Mouse (Mus musculus) left cerebral cortex, adult 18-20 months (tissue): ENCODE data around the gene Cdc14a. TPM values are rescaled to one million over a fixed set of nuclear protein-coding genes. Genes with fewer than 3 reads are reported as not detected.

ENCODE experiments used
- DNase-seq, 2 experiments: peaks; one replicate each; pipeline ENCODE4 v3.0.0; 2021 to 2022; ENCODE audit warnings: low spot score in 2 of 2, mixed read lengths in 1 of 2
- total RNA-seq, 2 experiments: library from RNA; stranded (reverse); gene quantifications; 2 replicates each; pipeline ENCODE4 v1.2.3; 2021

Gene Cdc14a
- total RNA-seq, 2 experiments from 2014 or later = 3.4 to 3.6 TPM

- no peak for DNase-seq
Measured at GRCm38 (mm10) chr3:116329976-116330375, 93.9 kb downstream of the Cdc14a start.

GRCm38 (mm10) chr3:116329023-116329762, 94.6 kb downstream of the Cdc14a start:
- DNase-seq = no peak

GRCm38 (mm10) chr3:116327616-116328004, 96.2 kb downstream of the Cdc14a start:
- no peak for DNase-seq

- DNase-seq = peak; percentile 92
Measured at GRCm38 (mm10) chr3:116327001-116327615, 96.7 kb downstream of the Cdc14a start.

- DNase-seq = no peak
Measured at GRCm38 (mm10) chr3:116325501-116325900, 98.3 kb downstream of the Cdc14a start.

- no peak for DNase-seq
Measured at GRCm38 (mm10) chr3:116319696-116320095, 104.1 kb downstream of the Cdc14a start.

GRCm38 (mm10) chr3:116311838-116312237, 112.0 kb downstream of the Cdc14a start:
- DNase-seq = no peak

GRCm38 (mm10) chr3:116311173-116311572, 112.7 kb downstream of the Cdc14a start:
- no peak for DNase-seq

GRCm38 (mm10) chr3:116310672-116311071, 113.2 kb downstream of the Cdc14a start:
- DNase-seq = no peak

- no peak for DNase-seq
Measured at GRCm38 (mm10) chr3:116310033-116310432, 113.8 kb downstream of the Cdc14a start.

- DNase-seq = no peak
Measured at GRCm38 (mm10) chr3:116304800-116305753, 118.8 kb downstream of the Cdc14a start.

- no peak for DNase-seq
Measured at GRCm38 (mm10) chr3:116302581-116302980, 121.3 kb downstream of the Cdc14a start.

GRCm38 (mm10) chr3:116301754-116302153, 122.1 kb downstream of the Cdc14a start:
- DNase-seq = no peak

- DNase-seq = no peak
Measured at GRCm38 (mm10) chr3:116298727-116299126, 125.1 kb downstream of the Cdc14a start.

GRCm38 (mm10) chr3:116298003-116298402, 125.8 kb downstream of the Cdc14a start:
- peak; percentile 9 to 32 for DNase-seq

- peak in 1 of 2 experiments; percentile 19 for DNase-seq
Measured at GRCm38 (mm10) chr3:116297170-116297569, 126.7 kb downstream of the Cdc14a start.

- no peak for DNase-seq
Measured at GRCm38 (mm10) chr3:116290041-116290815, 133.6 kb downstream of the Cdc14a start.

GRCm38 (mm10) chr3:116288833-116289232, 135.0 kb downstream of the Cdc14a start:
- DNase-seq = no peak

- no peak for DNase-seq
Measured at GRCm38 (mm10) chr3:116284735-116285134, 139.1 kb downstream of the Cdc14a start.

- no peak for DNase-seq
Measured at GRCm38 (mm10) chr3:116283996-116284395, 139.8 kb downstream of the Cdc14a start.

GRCm38 (mm10) chr3:116281663-116282062, 142.2 kb downstream of the Cdc14a start:
- no peak for DNase-seq
